Mouse (Mus musculus): ENCODE results near the gene Pla2g2f.

DNA sequence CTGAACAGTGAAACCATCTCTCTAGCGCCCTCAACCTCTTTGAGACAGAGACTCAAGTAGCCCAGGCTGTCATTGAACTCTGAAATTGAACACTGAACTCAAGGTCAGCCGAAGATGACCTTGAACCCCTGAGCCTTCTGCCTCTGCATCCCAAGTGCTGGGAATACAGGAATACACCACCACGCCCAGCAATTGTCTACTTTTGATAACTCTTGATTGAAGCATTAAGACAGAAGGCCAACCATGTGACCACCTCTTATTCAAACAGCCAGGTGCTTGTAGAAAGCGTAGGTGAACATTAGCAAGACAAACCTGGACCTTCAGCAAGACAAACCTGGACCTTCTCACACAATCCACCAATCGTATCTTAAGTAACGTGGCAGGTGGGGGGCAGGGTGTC, 36.9 kb upstream of the Pla2g2f start:
- TF ChIP-seq POLR2A (IDR thresholded peaks at IDR 0.05; ENCODE audit: borderline replicate concordance, control insufficient read depth, low read depth, low read length) (no peak), CTCF (IDR thresholded peaks at IDR 0.05; ENCODE audit: control insufficient read depth, insufficient read depth, low read length) (no peak)

Data from bone marrow, adult 2 months (tissue).